Mouse (Mus musculus): ENCODE data around the gene Fbxl2. TPM values are rescaled to one million over a fixed set of nuclear protein-coding genes. Genes with fewer than 3 reads are reported as not detected.
A peak's percentile ranks its signal among the peaks of the same experiment; 100 is the strongest.

Fbxl2 gene
- polyA plus RNA-seq, 1 experiment from 2014 or later, result 0.61 TPM

DNA sequence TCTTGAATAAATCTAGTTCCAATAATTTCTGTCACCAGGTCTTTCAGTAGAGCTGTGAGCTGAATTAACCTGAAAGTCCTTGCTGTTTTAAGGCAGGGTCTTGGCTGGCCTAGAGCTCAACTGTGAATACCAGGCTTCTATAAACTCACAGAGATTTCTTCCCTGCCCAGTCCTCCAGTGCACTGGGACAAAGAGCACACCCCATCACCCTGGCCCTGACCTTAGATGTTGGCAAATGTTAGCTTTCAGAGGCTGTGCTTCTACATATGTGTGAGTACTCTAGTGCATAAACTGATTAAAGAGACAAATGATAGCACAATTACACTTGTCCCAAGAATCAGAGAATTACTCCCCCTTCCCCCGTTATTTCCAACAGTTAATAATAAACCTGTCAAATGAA, 116.3 kb downstream of the Fbxl2 start:
- no peaks in the 10 kb centered on the region for H3K27me3 ChIP-seq (ENCODE audit: control insufficient read depth, insufficient read depth, low read depth, low read length)
- 76% methylated on average over 1 of the region's 1 CpGs for WGBS (ENCODE audit: insufficient replicate concordance)
- peaks cover 23% of the 10 kb centered on the region for H3K4me1 ChIP-seq (ENCODE audit: control insufficient read depth, low read depth, low read length)
- peak overlapping the region; percentile 97 for H3K27ac ChIP-seq (ENCODE audit: low read length)
- no peak for ATAC-seq (ENCODE audit: low read depth)
- peak overlapping the region; percentile 92 for H3K4me2 ChIP-seq (ENCODE audit: low read depth, low read length)
- H3K4me3 ChIP-seq (ENCODE audit: low read depth, low read length), result peak overlapping the region; percentile 96
- no peak overlapping the region for H3K9ac ChIP-seq (ENCODE audit: low read depth, low read length)
- no peaks in the 10 kb centered on the region for H3K36me3 ChIP-seq (ENCODE audit: control insufficient read depth, insufficient read depth)
- no peaks in the 10 kb centered on the region for H3K9me3 ChIP-seq (replicated peaks; ENCODE audit: control insufficient read depth, low read length)

DNA sequence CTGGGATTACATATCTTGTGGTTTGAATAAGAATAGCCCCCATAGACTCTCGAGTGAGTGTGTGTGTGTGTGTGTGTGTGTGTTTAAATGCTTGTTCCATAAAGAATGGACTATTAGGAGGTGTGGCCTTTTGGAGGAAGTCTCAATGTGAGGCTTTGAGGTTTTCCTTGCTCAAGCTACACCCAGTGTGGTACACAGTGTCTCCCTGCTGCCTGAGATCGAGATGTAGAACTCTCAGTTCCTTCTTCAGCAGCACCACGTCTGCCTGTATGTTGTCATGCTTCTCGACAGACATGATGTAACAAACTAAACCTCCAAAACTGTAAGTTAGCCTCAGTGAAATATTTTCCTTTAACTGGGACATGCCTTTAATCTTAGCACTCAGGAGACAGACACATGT, 117.4 kb downstream of the Fbxl2 start:
- no peak overlapping the region for H3K4me2 ChIP-seq (ENCODE audit: low read depth, low read length)
- ATAC-seq (ENCODE audit: low read depth), result no peak
- 15% methylated on average over 4 of the region's 4 CpGs for WGBS (ENCODE audit: insufficient replicate concordance)
- no peaks in the 10 kb centered on the region for H3K9me3 ChIP-seq (replicated peaks; ENCODE audit: control insufficient read depth, low read length)
- no peak overlapping the region for H3K9ac ChIP-seq (ENCODE audit: low read depth, low read length)
- no peak overlapping the region for H3K4me3 ChIP-seq (ENCODE audit: low read depth, low read length)
- H3K27me3 ChIP-seq (ENCODE audit: control insufficient read depth, insufficient read depth, low read depth, low read length), result no peaks in the 10 kb centered on the region
- peak overlapping the region; percentile 46 for H3K27ac ChIP-seq (ENCODE audit: low read length)
- H3K36me3 ChIP-seq (ENCODE audit: control insufficient read depth, insufficient read depth), result no peaks in the 10 kb centered on the region
- peaks cover 17% of the 10 kb centered on the region for H3K4me1 ChIP-seq (ENCODE audit: control insufficient read depth, low read depth, low read length)

DNA sequence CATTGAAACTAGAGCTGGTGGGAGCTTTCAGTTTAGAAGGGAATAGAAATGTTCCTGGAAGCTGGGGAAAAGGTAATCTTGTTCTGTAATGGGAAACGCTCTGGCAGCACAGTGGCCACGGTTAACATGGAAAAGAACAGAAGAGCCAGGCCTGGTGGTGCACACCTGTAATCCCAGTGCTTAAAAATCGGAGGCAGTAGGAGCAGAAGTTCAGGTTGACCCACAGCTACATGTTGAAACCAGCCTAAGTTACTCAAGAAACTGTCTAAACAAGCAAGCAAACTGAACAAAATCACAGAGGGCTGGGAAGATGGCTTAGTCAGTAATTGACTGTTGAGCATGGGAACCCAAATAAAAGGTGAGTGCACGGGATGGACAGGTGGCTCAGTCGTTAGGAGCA, 121.1 kb downstream of the Fbxl2 start:
- H3K9me3 ChIP-seq (replicated peaks; ENCODE audit: control insufficient read depth, low read length), result no peaks in the 10 kb centered on the region
- H3K36me3 ChIP-seq (ENCODE audit: control insufficient read depth, insufficient read depth), result no peaks in the 10 kb centered on the region
- H3K27me3 ChIP-seq (ENCODE audit: control insufficient read depth, insufficient read depth, low read depth, low read length), result no peaks in the 10 kb centered on the region
- H3K4me1 ChIP-seq (ENCODE audit: control insufficient read depth, low read depth, low read length), result peaks cover 4% of the 10 kb centered on the region
- no peak overlapping the region for H3K4me3 ChIP-seq (ENCODE audit: low read depth, low read length)
- WGBS (ENCODE audit: insufficient replicate concordance), result 79% methylated on average over 5 of the region's 5 CpGs
- no peak overlapping the region for H3K9ac ChIP-seq (ENCODE audit: low read depth, low read length)
- H3K27ac ChIP-seq (ENCODE audit: low read length), result no peak overlapping the region
- no peak for ATAC-seq (ENCODE audit: low read depth)
- H3K4me2 ChIP-seq (ENCODE audit: low read depth, low read length), result no peak overlapping the region

DNA sequence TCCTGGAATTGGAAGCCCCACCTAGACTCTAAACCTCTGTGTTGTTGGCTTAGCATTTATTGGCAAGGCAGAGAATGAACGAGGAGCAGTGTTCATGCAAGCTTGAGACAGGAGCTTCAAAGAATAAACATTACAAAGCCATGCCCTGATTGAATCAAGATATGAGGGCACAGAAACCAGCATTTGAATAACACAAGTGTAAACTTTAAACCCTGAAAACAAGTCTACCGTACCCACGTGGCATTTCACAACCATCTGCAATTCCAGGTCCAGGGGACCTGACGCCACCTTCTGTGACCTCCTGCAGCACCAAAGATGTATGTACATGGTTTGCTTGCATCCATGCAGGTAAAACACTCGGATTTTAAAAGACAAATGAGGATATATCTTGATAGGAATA, 123.3 kb downstream of the Fbxl2 start:
- no peak for ATAC-seq (ENCODE audit: low read depth)
- H3K27ac ChIP-seq (ENCODE audit: low read length), result no peak overlapping the region
- H3K9me3 ChIP-seq (replicated peaks; ENCODE audit: control insufficient read depth, low read length), result no peaks in the 10 kb centered on the region
- H3K4me3 ChIP-seq (ENCODE audit: low read depth, low read length), result no peak overlapping the region
- no peaks in the 10 kb centered on the region for H3K4me1 ChIP-seq (ENCODE audit: control insufficient read depth, low read depth, low read length)
- peaks cover 3% of the 10 kb centered on the region; the same call in 1 of the 2 replicates for H3K36me3 ChIP-seq (ENCODE audit: control insufficient read depth, insufficient read depth)
- WGBS (ENCODE audit: insufficient replicate concordance), result 79% methylated on average over 5 of the region's 5 CpGs
- no peaks in the 10 kb centered on the region for H3K27me3 ChIP-seq (ENCODE audit: control insufficient read depth, insufficient read depth, low read depth, low read length)
- no peak overlapping the region for H3K9ac ChIP-seq (ENCODE audit: low read depth, low read length)
- no peak overlapping the region for H3K4me2 ChIP-seq (ENCODE audit: low read depth, low read length)

DNA sequence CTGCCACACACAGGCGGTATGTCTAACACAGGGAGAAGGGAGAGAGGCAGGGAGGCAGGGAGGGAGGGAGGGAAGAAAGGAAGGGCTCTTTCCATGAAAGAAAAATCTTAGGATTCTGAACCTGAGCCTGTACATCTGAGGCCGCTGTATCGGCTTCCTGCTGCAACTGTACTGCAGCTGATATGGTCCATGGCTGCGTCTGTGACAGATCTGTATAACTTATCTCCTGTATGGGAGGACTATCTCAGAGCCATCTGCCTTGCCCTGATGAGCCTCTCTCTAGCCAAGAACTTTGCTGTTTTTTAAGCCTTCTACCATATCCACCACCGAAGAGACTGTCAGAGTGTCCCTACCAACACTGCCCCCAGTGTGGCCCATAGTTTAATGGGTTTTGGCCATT, 130.2 kb downstream of the Fbxl2 start:
- Histone ChIP-seq H3K27ac (ENCODE audit: low read length) (peak overlapping the region; percentile 71), H3K4me2 (ENCODE audit: low read depth, low read length) (peak overlapping the region; percentile 54), H3K4me3 (ENCODE audit: low read depth, low read length) (no peak overlapping the region)

More for the DNA sequence above, 130.2 kb downstream of the Fbxl2 start:
- 32% methylated on average over 5 of the region's 5 CpGs for WGBS (ENCODE audit: insufficient replicate concordance)
- peak; percentile 99 for ATAC-seq (ENCODE audit: low read depth)
- peaks cover 4% of the 10 kb centered on the region; the same call in 1 of the 2 replicates for H3K36me3 ChIP-seq (ENCODE audit: control insufficient read depth, insufficient read depth)
- H3K9ac ChIP-seq (ENCODE audit: low read depth, low read length), result no peak overlapping the region
- peaks cover 19% of the 10 kb centered on the region for H3K4me1 ChIP-seq (ENCODE audit: control insufficient read depth, low read depth, low read length)
- no peaks in the 10 kb centered on the region for H3K9me3 ChIP-seq (replicated peaks; ENCODE audit: control insufficient read depth, low read length)
- no peaks in the 10 kb centered on the region for H3K27me3 ChIP-seq (ENCODE audit: control insufficient read depth, insufficient read depth, low read depth, low read length)

Other genes starting within 250 kb of the Fbxl2 start
- 41.9 and 42.0 TPM in 2 replicates for gene Ubp1, start 115.3 kb downstream of the Fbxl2 start, polyA plus RNA-seq (2015; fragmentation: Nextera tagmentation; extraction: Ambion mirVana)
- gene Susd5, start 10.9 kb upstream of the Fbxl2 start, polyA plus RNA-seq (2015; fragmentation: Nextera tagmentation; extraction: Ambion mirVana), result 0.04 TPM in 1 of 2 replicates, not detected in the other